In genomic region chrX:72273966-72274658, GRCm38 (mm10) we compare ENCODE assay signal across 8 mouse cellular contexts. TPM values are rescaled to one million over a fixed set of nuclear protein-coding genes. Genes with fewer than 3 reads are reported as not detected.
DNase-seq lines count a peak whose midpoint lies in the region; ATAC-seq and TF ChIP-seq lines count a peak whose summit lies in the region.

No protein-coding gene starts in this region.

- peak overlapping the region; percentile 76 for H3K4me2 ChIP-seq in intestine, postnatal 0 days (replicated peaks; ENCODE audit: low read depth)
- peak overlapping the region; percentile 64 for H3K4me2 ChIP-seq in lung, postnatal 0 days (replicated peaks; ENCODE audit: low read depth, low read length)

- no peaks in the 10 kb centered on the region for H3K36me3 ChIP-seq in intestine, postnatal 0 days (ENCODE audit: control insufficient read depth, insufficient read depth)
- no peaks in the 10 kb centered on the region for H3K36me3 ChIP-seq in lung, postnatal 0 days (ENCODE audit: insufficient read depth, low read length)

- peak overlapping the region; percentile 67 for H3K4me3 ChIP-seq in embryonic fibroblast, embryonic 13.5 days (ENCODE audit: insufficient read depth, low read length)
- H3K4me3 ChIP-seq in intestine, postnatal 0 days (ENCODE audit: low read depth, low read length) = peak overlapping the region; percentile 36
- H3K4me3 ChIP-seq in lung, postnatal 0 days (ENCODE audit: low read depth, low read length) = peak overlapping the region; percentile 43

- no peaks in the 10 kb centered on the region for H3K4me1 ChIP-seq in embryonic fibroblast, embryonic 13.5 days (ENCODE audit: control insufficient read depth, insufficient read depth, low read length)
- no peaks in the 10 kb centered on the region for H3K4me1 ChIP-seq in intestine, postnatal 0 days (replicated peaks; ENCODE audit: control insufficient read depth, insufficient read depth, low read length)
- no peaks in the 10 kb centered on the region for H3K4me1 ChIP-seq in lung, postnatal 0 days (ENCODE audit: insufficient read depth, low read depth, low read length)

- H3K27me3 ChIP-seq in intestine, postnatal 0 days (replicated peaks; ENCODE audit: control insufficient read depth, insufficient read depth, low read length) = no peaks in the 10 kb centered on the region
- no peaks in the 10 kb centered on the region for H3K27me3 ChIP-seq in lung, postnatal 0 days (replicated peaks; ENCODE audit: insufficient read depth, low read length)

- H3K27ac ChIP-seq in embryonic fibroblast, embryonic 13.5 days (ENCODE audit: insufficient read depth, low read length) = no peak overlapping the region
- no peak overlapping the region for H3K27ac ChIP-seq in intestine, postnatal 0 days (ENCODE audit: low read depth, low read length)
- H3K27ac ChIP-seq in lung, postnatal 0 days (ENCODE audit: low read length) = no peak overlapping the region

- no peaks in the 10 kb centered on the region for H3K9me3 ChIP-seq in intestine, postnatal 0 days (ENCODE audit: control insufficient read depth)
- H3K9me3 ChIP-seq in lung, postnatal 0 days (ENCODE audit: low read length) = no peaks in the 10 kb centered on the region

- no peak for TF ChIP-seq EP300 in lung, postnatal 0 days (IDR thresholded peaks at IDR 0.05)

- TF ChIP-seq CTCF in embryonic fibroblast, embryonic 13.5 days (IDR thresholded peaks at IDR 0.05; ENCODE audit: borderline replicate concordance, insufficient read depth, low read length) = no peak
- no peak for TF ChIP-seq CTCF in intestine, postnatal 0 days (IDR thresholded peaks at IDR 0.05; ENCODE audit: low read depth)
- no peak for TF ChIP-seq CTCF in lung, postnatal 0 days (IDR thresholded peaks at IDR 0.05)

- peak; percentile 9 for DNase-seq in right cerebral cortex, postnatal 4 days
- no peak for DNase-seq in right cerebral cortex, adult 18-20 months
- DNase-seq in lung, postnatal 0 days (ENCODE audit: low spot score) = peak; percentile 10
- peak; percentile 3 for DNase-seq in testis, postnatal 14 days (ENCODE audit: low spot score)
- DNase-seq in cerebellum, postnatal 36 days = no peak
- DNase-seq in spleen, postnatal 36 days (ENCODE audit: low spot score in 2 of 2) = no peak

- TF ChIP-seq POLR2A in embryonic fibroblast, embryonic 13.5 days (IDR thresholded peaks at IDR 0.05; ENCODE audit: low read depth, low read length) = no peak

- ATAC-seq in intestine, postnatal 0 days = no peak
- ATAC-seq in lung, postnatal 0 days = peak; percentile 52

- H3K9ac ChIP-seq in intestine, postnatal 0 days (ENCODE audit: low read depth, low read length) = no peak overlapping the region
- no peak overlapping the region for H3K9ac ChIP-seq in lung, postnatal 0 days (replicated peaks; ENCODE audit: low read depth)

- 31% methylated on average over 27 of the region's 27 CpGs for WGBS in intestine, postnatal 0 days
- 16% methylated on average over 21 of the region's 27 CpGs for whole genome bisulfite sequencing in lung, postnatal 0 days

RNA-seq across cellular contexts. Expression of gene Gabre, which starts 0.5 kb away (rescaled TPM):
- 3.0 and 4.7 TPM in 2 replicates for polyA plus RNA-seq in embryonic fibroblast, embryonic 13.5 days (2011; ENCODE audit: insufficient read length, low read depth, missing spikeins)
- 0.25 and 0.38 TPM in 2 replicates for polyA plus RNA-seq in intestine, postnatal 0 days (2015; fragmentation: Nextera tagmentation; extraction: Ambion mirVana)
- polyA plus RNA-seq in lung, postnatal 0 days (2015; fragmentation: Nextera tagmentation; extraction: Ambion mirVana) = 1.8 and 3.1 TPM in 2 replicates

RNA-seq across cellular contexts. Expression of gene Magea4, which starts 52.3 kb away (rescaled TPM):
- not detected in 2 replicates for polyA plus RNA-seq in embryonic fibroblast, embryonic 13.5 days (2011; ENCODE audit: insufficient read length, low read depth, missing spikeins)
- polyA plus RNA-seq in intestine, postnatal 0 days (2015; fragmentation: Nextera tagmentation; extraction: Ambion mirVana) = not detected in 2 replicates
- not detected in 2 replicates for polyA plus RNA-seq in lung, postnatal 0 days (2015; fragmentation: Nextera tagmentation; extraction: Ambion mirVana)

Comparison
In these comparisons a context has a peak if more than half of its experiments do, and no peak if none do; other contexts are left out.
1. DNase-seq: peak in right cerebral cortex, postnatal 4 days (single experiment), lung, postnatal 0 days (single experiment) and testis, postnatal 14 days (single experiment); none in right cerebral cortex, adult 18-20 months (single experiment), cerebellum, postnatal 36 days (0 of 2) and spleen, postnatal 36 days (0 of 2).
2. Peak in every context shown above with its lines, with median percentiles within 50 percentile points of each other: H3K4me3 ChIP-seq.